Mouse (Mus musculus): ENCODE data around the gene Gfer.

GRCm38 (mm10) chr17:24708646-24709045 lies 12.7 kb upstream of the Gfer start:
- no peak for TF ChIP-seq CTCF (IDR thresholded peaks at IDR 0.05; ENCODE audit: low read depth, low read length)
- TF ChIP-seq POLR2AphosphoS5 (IDR thresholded peaks at IDR 0.05; ENCODE audit: insufficient replicate concordance, low read depth, low read length): no peak
- no peak for TF ChIP-seq GATA1 (IDR thresholded peaks at IDR 0.05; ENCODE audit: borderline replicate concordance, low read length)
- no peak for TF ChIP-seq TAL1 (conservative IDR thresholded peaks at IDR 0.05; ENCODE audit: low read depth, low read length)
